Mouse (Mus musculus): ENCODE results near the gene 3830403N18Rik. TPM values are rescaled to one million over a fixed set of nuclear protein-coding genes. Genes with fewer than 3 reads are reported as not detected.

3830403N18Rik gene
- 22.7 TPM for polyA plus RNA-seq (2014; fragmentation: Illumina TruSeq; extraction: RNeasy Lipid Tissue Mini Kit (QIAGEN cat#74804); ENCODE audit: low read depth, low replicate concordance)

GRCm38 (mm10) chrX:56136336-56136909, at the start of gene 3830403N18Rik:
3830403N18Rik (plus strand) TSS chrX:56136572.

Other genes with a start within 250 kb of the 3830403N18Rik start
- gene Gm773, start 76.3 kb downstream of the 3830403N18Rik start, polyA plus RNA-seq (2014; fragmentation: Illumina TruSeq; extraction: RNeasy Lipid Tissue Mini Kit (QIAGEN cat#74804); ENCODE audit: low read depth, low replicate concordance): not detected
- gene Zfp449, start 209.8 kb downstream of the 3830403N18Rik start, polyA plus RNA-seq (2014; fragmentation: Illumina TruSeq; extraction: RNeasy Lipid Tissue Mini Kit (QIAGEN cat#74804); ENCODE audit: low read depth, low replicate concordance): 5.5 TPM
- gene Smim10l2a, start 238.0 kb downstream of the 3830403N18Rik start, polyA plus RNA-seq (2014; fragmentation: Illumina TruSeq; extraction: RNeasy Lipid Tissue Mini Kit (QIAGEN cat#74804); ENCODE audit: low read depth, low replicate concordance): 0.57 TPM